Mouse (Mus musculus) brain, embryonic 14.5 days (tissue): ENCODE data around the gene Ppa2.

Experiments
- CTCF ChIP-seq: fragments of 200-500 bp; IDR thresholded peaks from 2 replicates; pipeline ENCODE4 v1.5.1; 2012; ENCODE audit warnings: inconsistent platforms, mild to moderate bottlenecking, moderate library complexity, borderline replicate concordance; ENCODE audit not compliant: insufficient read depth, insufficient read length; ENCODE audit errors: extremely low read depth
- POLR2A ChIP-seq: fragments of 200-500 bp; IDR thresholded peaks from 2 replicates; pipeline ENCODE4 v1.6.1; 2012; ENCODE audit warnings: mild to moderate bottlenecking, inconsistent platforms, borderline replicate concordance; ENCODE audit not compliant: poor library complexity, insufficient read depth, insufficient read length, severe bottlenecking; ENCODE audit errors: extremely low read depth

GRCm38 (mm10) chr3:133405636-133406035 is 95.7 kb downstream of the Ppa2 start:
- TF ChIP-seq POLR2A (no peak), CTCF (no peak)
